Comparison of ENCODE assay signal across 9 mouse cellular contexts in genomic region chr14:34458880-34459279, GRCm38 (mm10). TPM values are rescaled to one million over a fixed set of nuclear protein-coding genes. Genes with fewer than 3 reads are reported as not detected.
DNase-seq lines count a peak whose midpoint lies in the region; ATAC-seq and TF ChIP-seq lines count a peak whose summit lies in the region.
"Had no signal": no experiment of that assay in that cellular context is flagged by ENCODE, and none has a peak within 500 bp of the region (broad histone marks: within the 10 kb centered on the region; RNA-seq: fewer than 3 reads in every experiment).

No protein-coding gene starts in this region.

- peak; percentile 65 for DNase-seq in limb, embryonic 14.5 days (ENCODE audit: low spot score)
- no peak for DNase-seq in limb, embryonic 10.5 days (ENCODE audit: low spot score)
- DNase-seq in ZHBTc4 (ENCODE audit: low read depth, low spot score) = peak; percentile 50
- DNase-seq in kidney, adult 9 months = peak; percentile 80
- no peak for DNase-seq in ovary, postnatal 36 days (ENCODE audit: low spot score)
- DNase-seq: liver, embryonic 13.5 days had no signal

- H3K27me3 ChIP-seq in limb, embryonic 14.5 days (ENCODE audit: control insufficient read depth, insufficient read depth, low read length) = no peaks in the 10 kb centered on the region
- H3K27me3 ChIP-seq in limb, embryonic 10.5 days (ENCODE audit: low read depth, poor library complexity, severe bottlenecking) = no peaks in the 10 kb centered on the region
- H3K27me3 ChIP-seq: liver, embryonic 13.5 days had no signal

- ATAC-seq in limb, embryonic 14.5 days (ENCODE audit: low FRiP score, low read depth) = no peak
- ATAC-seq in megakaryocyte progenitor cell, adult 5-6 weeks (replicated peaks; ENCODE audit: poor library complexity) = 0 out of 2 replicates have a peak, but pooled peaks have one; percentile 37
- ATAC-seq in megakaryocyte, adult 5-6 weeks (ENCODE audit: poor library complexity, severe bottlenecking) = no peak

- H3K27ac ChIP-seq in limb, embryonic 14.5 days (replicated peaks; ENCODE audit: low read depth, low read length) = no peak overlapping the region
- no peak overlapping the region for H3K27ac ChIP-seq in limb, embryonic 10.5 days
- H3K27ac ChIP-seq in cortical plate, adult 2 months (ENCODE audit: insufficient read depth, low read length) = no peak overlapping the region
- H3K27ac ChIP-seq: liver, embryonic 13.5 days had no signal

- peaks cover 10% of the 10 kb centered on the region for H3K4me1 ChIP-seq in limb, embryonic 14.5 days (ENCODE audit: control insufficient read depth, insufficient read depth, low read length)
- peaks cover 4% of the 10 kb centered on the region for H3K4me1 ChIP-seq in limb, embryonic 10.5 days
- H3K4me1 ChIP-seq in cortical plate, adult 2 months (ENCODE audit: control insufficient read depth, insufficient read depth, low read length) = peaks cover 3% of the 10 kb centered on the region
- H3K4me1 ChIP-seq: liver, embryonic 13.5 days had no signal

- no peak overlapping the region for H3K9ac ChIP-seq in limb, embryonic 14.5 days (ENCODE audit: low read depth, low read length, severe bottlenecking)
- H3K9ac ChIP-seq: liver, embryonic 13.5 days had no signal

- TF ChIP-seq CTCF in cortical plate, adult 2 months (IDR thresholded peaks at IDR 0.05; ENCODE audit: extremely low read depth, insufficient read depth, low read length) = peak; percentile 30; the same call in 1 of the 2 replicates

- no peak overlapping the region for H3K4me2 ChIP-seq in limb, embryonic 14.5 days (replicated peaks; ENCODE audit: low read depth, low read length, severe bottlenecking)
- H3K4me2 ChIP-seq: liver, embryonic 13.5 days had no signal

- no peaks in the 10 kb centered on the region for H3K9me3 ChIP-seq in limb, embryonic 14.5 days (ENCODE audit: control insufficient read depth, low read length)
- H3K9me3 ChIP-seq in limb, embryonic 10.5 days (replicated peaks) = no peaks in the 10 kb centered on the region
- H3K9me3 ChIP-seq: liver, embryonic 13.5 days had no signal

- WGBS in limb, embryonic 14.5 days = 75% methylated on average over 1 of the region's 1 CpGs
- 90% methylated on average over 1 of the region's 1 CpGs for WGBS in limb, embryonic 10.5 days

- H3K36me3 ChIP-seq in limb, embryonic 14.5 days (ENCODE audit: control insufficient read depth, insufficient read depth, low read length) = peaks cover 3% of the 10 kb centered on the region; the same call in 1 of the 2 replicates
- peaks cover 57% of the 10 kb centered on the region for H3K36me3 ChIP-seq in limb, embryonic 10.5 days
- H3K36me3 ChIP-seq: liver, embryonic 13.5 days had no signal

- no peak overlapping the region for H3K4me3 ChIP-seq in limb, embryonic 14.5 days (replicated peaks; ENCODE audit: low read length)
- no peak overlapping the region for H3K4me3 ChIP-seq in limb, embryonic 10.5 days
- H3K4me3 ChIP-seq in cortical plate, adult 2 months (ENCODE audit: insufficient read depth, low read length) = no peak overlapping the region
- H3K4me3 ChIP-seq: liver, embryonic 13.5 days had no signal

- no peak for TF ChIP-seq POLR2A in limb, embryonic 14.5 days (IDR thresholded peaks at IDR 0.05; ENCODE audit: borderline replicate concordance, extremely low read depth, insufficient read depth, insufficient read length)
- TF ChIP-seq POLR2A in cortical plate, adult 2 months (IDR thresholded peaks at IDR 0.05; ENCODE audit: extremely low read depth, insufficient read depth, low read length) = no peak

RNA-seq across cellular contexts. Expression of gene Bmpr1a, which starts 44.3 kb away (rescaled TPM):
- polyA plus RNA-seq in limb, embryonic 14.5 days (2012; rRNA removed) = 44.3 TPM in 2 replicates
- polyA plus RNA-seq in limb, embryonic 14.5 days (2014; fragmentation: Nextera tagmentation; extraction: Ambion mirVana) = 72.1 and 72.4 TPM in 2 replicates
- 45.7 and 58.5 TPM in 2 replicates for polyA plus RNA-seq in limb, embryonic 10.5 days (2016; fragmentation: Nextera tagmentation; extraction: Ambion mirVana)
- polyA plus RNA-seq in cortical plate, adult 2 months (2012; rRNA removed) = 21.1 and 21.5 TPM in 2 replicates
- 0.39 and 0.68 TPM in 2 replicates for total RNA-seq in megakaryocyte progenitor cell, adult 5-6 weeks (2015)
- 0.25 and 0.41 TPM in 2 replicates for total RNA-seq in megakaryocyte progenitor cell, adult 5-6 weeks (2017)
- 2.5 and 3.2 TPM in 2 replicates for total RNA-seq in megakaryocyte, adult 5-6 weeks (2015)
- total RNA-seq in megakaryocyte, adult 5-6 weeks (2017) = 2.3 and 2.6 TPM in 2 replicates

Comparison
In these comparisons a context has a peak if more than half of its experiments do, and no peak if none do; other contexts are left out.
1. DNase-seq: peak in limb, embryonic 14.5 days (single experiment), ZHBTc4 (single experiment) and kidney, adult 9 months (single experiment); none in limb, embryonic 10.5 days (single experiment) and ovary, postnatal 36 days (single experiment).